Mouse (Mus musculus) lung, embryonic 14.5 days (tissue): ENCODE measurements around the gene Rccd1. TPM values are rescaled to one million over a fixed set of nuclear protein-coding genes. Genes with fewer than 3 reads are reported as not detected.

Experiments
- ATAC-seq: fragments of 200-750 bp; cut with Nextera tagmentation; 2 replicates; pipeline ENCODE4 v1.8.0; 2017; ENCODE audit warnings: mild to moderate bottlenecking, moderate TSS enrichment, moderate library complexity; ENCODE audit not compliant: insufficient read depth
- DNase-seq: peaks from one replicate; pipeline ENCODE4 v3.0.0-alpha.2; 2015
- H3K27ac ChIP-seq: fragments of 300-500 bp; sonication (generic); 2 replicates; pipeline ENCODE4 v1.5.1; 2014; ENCODE audit warnings: low read depth, mild to moderate bottlenecking, moderate library complexity
- H3K27me3 ChIP-seq: fragments of 300-500 bp; sonication (generic); 2 replicates; pipeline ENCODE4 v1.6.1; 2014; ENCODE audit warnings: low read length, control low read depth; ENCODE audit not compliant: insufficient read depth
- H3K36me3 ChIP-seq: fragments of 300-500 bp; sonication (generic); 2 replicates; pipeline ENCODE4 v1.6.1; 2014; ENCODE audit warnings: control low read depth; ENCODE audit not compliant: insufficient read depth
- H3K4me1 ChIP-seq: fragments of 300-500 bp; sonication (generic); 2 replicates; pipeline ENCODE4 v1.6.1; 2014; ENCODE audit warnings: antibody characterized with exemption, control low read depth; ENCODE audit not compliant: insufficient read depth
- H3K4me2 ChIP-seq: fragments of 300-500 bp; sonication (generic); 2 replicates; pipeline ENCODE4 v1.6.1; 2014; ENCODE audit warnings: mild to moderate bottlenecking
- H3K4me3 ChIP-seq: fragments of 300-500 bp; sonication (generic); 2 replicates; pipeline ENCODE4 v1.5.1; 2014; ENCODE audit warnings: low read depth, low read length
- H3K9ac ChIP-seq: fragments of 300-500 bp; sonication (generic); 2 replicates; pipeline ENCODE4 v1.6.1; 2014
- H3K9me3 ChIP-seq: fragments of 300-500 bp; sonication (generic); 2 replicates; pipeline ENCODE4 v1.6.1; 2016; ENCODE audit warnings: low read depth, low read length, control low read depth
- CTCF ChIP-seq: IDR thresholded peaks from 2 replicates; pipeline ENCODE4 v1.5.1; 2016; ENCODE audit warnings: antibody characterized with exemption, low read depth
- WGBS: fragments of 180-500 bp; shearing (Covaris S2); extraction: QIAGEN DNeasy Blood & Tissue Kit; methylation state at CpG from one replicate; pipeline ENCODE4 v1.1.7; 2014; 5-methylcytosine and 5-hydroxymethylcytosine counted together
- polyA plus RNA-seq: library from polyadenylated mRNA; unstranded; fragments of >200 nt; fragmentation: Nextera tagmentation; extraction: Ambion mirVana; gene quantifications from 2 replicates; pipeline ENCODE4 v1.2.1, GENCODE M21; 2014

The Rccd1 gene
- polyA plus RNA-seq, 1 experiment from 2014 or later: 11.0 TPM

DNA sequence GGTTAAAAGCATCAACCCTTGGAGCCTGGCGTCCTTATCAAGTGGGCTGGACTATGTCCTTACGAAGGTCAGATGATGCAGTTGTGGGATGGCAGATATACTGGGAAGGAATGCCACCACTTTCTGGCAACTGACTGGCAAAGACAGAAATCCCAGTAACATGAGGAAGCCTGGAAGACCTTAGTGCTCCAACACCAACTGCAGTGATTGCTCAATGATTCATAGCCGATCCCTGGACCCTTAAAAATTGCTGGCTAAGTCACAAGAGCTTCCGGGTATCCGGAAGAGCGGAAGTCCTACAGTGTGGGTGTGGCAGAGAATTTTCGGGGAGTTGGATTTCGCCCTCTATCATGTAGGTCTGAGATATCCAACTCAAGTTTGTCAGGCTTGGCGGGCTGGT, 21.9 kb upstream of the Rccd1 start:
- ATAC-seq: no peak
- no peak overlapping the region for H3K4me3 ChIP-seq
- no peaks in the 10 kb centered on the region for H3K9me3 ChIP-seq
- no peak overlapping the region for H3K4me2 ChIP-seq
- WGBS: 89% methylated on average over 9 of the region's 9 CpGs
- H3K27ac ChIP-seq: no peak overlapping the region
- no peak for TF ChIP-seq CTCF
- no peaks in the 10 kb centered on the region for H3K27me3 ChIP-seq
- H3K9ac ChIP-seq: no peak overlapping the region
- peaks cover 12% of the 10 kb centered on the region for H3K36me3 ChIP-seq
- peaks cover 8% of the 10 kb centered on the region; the same call in 1 of the 2 replicates for H3K4me1 ChIP-seq
- no peak for DNase-seq

DNA sequence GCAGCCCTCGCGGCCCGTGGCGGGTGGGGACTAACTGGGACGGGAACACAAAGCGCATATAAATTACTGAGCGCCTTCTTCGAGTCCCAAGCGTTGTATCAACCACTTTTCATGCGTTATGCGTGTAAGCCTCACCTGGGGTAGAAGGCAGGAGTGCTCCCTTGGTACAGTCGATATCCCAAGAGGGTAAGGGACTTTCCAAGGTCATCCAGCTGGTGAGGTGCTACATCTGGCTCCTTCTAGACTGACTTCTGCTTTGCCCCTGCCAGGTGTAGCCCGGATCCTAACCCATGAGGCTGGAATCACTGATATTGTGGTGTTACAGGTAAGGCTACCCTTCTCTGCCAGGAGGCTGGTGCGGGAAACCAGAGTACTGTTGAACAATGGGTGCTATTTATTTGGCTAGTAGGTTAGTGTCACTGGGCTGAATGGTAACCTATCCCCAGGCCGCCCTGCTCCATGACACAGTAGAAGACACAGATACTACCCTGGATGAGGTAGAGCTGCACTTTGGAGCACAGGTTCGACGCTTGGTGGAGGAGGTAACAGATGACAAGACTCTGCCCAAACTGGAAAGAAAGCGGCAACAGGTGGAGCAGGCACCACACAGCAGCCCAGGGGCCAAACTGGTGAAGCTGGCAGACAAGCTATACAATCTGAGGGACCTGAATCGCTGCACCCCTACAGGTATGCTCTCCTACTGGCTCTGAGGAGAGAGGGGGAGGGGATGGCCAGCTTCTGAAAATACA, 19.2 kb upstream of the Rccd1 start:
- H3K27ac ChIP-seq: no peak overlapping the region
- H3K9me3 ChIP-seq: no peaks in the 10 kb centered on the region
- H3K9ac ChIP-seq: peak overlapping the region; percentile 77
- TF ChIP-seq CTCF: no peak
- H3K4me3 ChIP-seq: peak overlapping the region; percentile 52
- no peak for ATAC-seq
- DNase-seq: no peak
- 22% methylated on average over 19 of the region's 19 CpGs for WGBS
- peak overlapping the region; percentile 89 for H3K4me2 ChIP-seq
- 0 out of 2 replicates have a peak, but pooled peaks cover 2% of the 10 kb centered on the region for H3K36me3 ChIP-seq
- H3K27me3 ChIP-seq: no peaks in the 10 kb centered on the region
- peaks cover 17% of the 10 kb centered on the region; the same call in 1 of the 2 replicates for H3K4me1 ChIP-seq

DNA sequence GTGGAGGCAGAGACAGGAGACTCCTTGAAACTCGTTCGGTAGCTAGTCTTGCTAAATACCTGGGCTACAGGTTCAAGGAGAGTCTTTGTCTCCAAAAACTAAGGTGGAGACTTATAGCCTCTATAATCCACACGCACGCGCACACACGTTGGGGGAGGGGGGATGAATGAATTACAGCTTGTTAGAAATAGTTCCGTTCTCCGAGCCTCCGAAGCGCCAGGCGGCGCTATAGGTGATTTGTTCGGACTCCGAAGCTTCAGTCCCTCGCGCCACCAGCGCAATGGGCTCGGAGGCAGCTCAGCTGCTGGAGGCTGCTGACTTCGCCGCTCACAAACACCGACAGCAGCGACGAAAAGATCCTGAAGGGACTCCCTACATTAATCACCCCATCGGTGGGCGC, 18.6 kb upstream of the Rccd1 start, which contains the start of gene Hddc3:
Gene Hddc3 (plus strand): TSS at position 247 of the 400 bp plus-strand sequence.
- no peaks in the 10 kb centered on the region for H3K27me3 ChIP-seq
- no peaks in the 10 kb centered on the region for H3K9me3 ChIP-seq
- DNase-seq: peak; percentile 99
- peak within 1 kb of the TSS; percentile 89 for H3K4me2 ChIP-seq
- peaks cover 17% of the 10 kb centered on the region; the same call in 1 of the 2 replicates for H3K4me1 ChIP-seq
- TF ChIP-seq CTCF: peak; percentile 82
- H3K4me3 ChIP-seq: peak within 1 kb of the TSS; percentile 52
- H3K9ac ChIP-seq: peak within 1 kb of the TSS; percentile 77
- H3K36me3 ChIP-seq: 0 out of 2 replicates have a peak, but pooled peaks cover 3% of the 10 kb centered on the region
- no peak within 1 kb of the TSS for H3K27ac ChIP-seq
- 1% methylated on average over 25 of the region's 25 CpGs for WGBS
- ATAC-seq: peak; percentile 18; the same call in 1 of the 2 replicates

DNA sequence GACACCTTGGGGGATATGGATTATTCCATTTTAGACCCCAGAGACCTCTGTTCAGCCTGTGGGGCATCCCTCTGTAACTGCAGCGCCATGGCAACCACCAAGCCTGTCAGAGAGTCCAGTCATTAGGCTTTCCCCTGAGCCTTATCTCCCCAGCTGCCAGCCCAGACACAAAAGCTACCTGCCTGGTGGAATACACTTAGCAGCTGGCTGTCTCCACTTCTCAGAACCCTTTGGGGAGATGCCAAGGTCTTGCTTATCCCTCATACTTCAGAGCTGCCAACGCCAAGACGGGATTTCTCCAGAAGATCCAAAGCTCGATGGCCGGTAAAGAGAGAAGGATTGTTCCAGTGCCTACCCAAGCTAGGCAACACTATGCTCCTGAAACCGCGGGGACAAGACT, 17.5 kb upstream of the Rccd1 start:
- Histone ChIP-seq H3K4me1 (peaks cover 15% of the 10 kb centered on the region; the same call in 1 of the 2 replicates), H3K9me3 (no peaks in the 10 kb centered on the region), H3K4me3 (no peak overlapping the region), H3K9ac (no peak overlapping the region), H3K27me3 (no peaks in the 10 kb centered on the region), H3K27ac (no peak overlapping the region), H3K36me3 (peaks cover 10% of the 10 kb centered on the region; the same call in 1 of the 2 replicates), H3K4me2 (no peak overlapping the region)
- ATAC-seq: no peak
- DNase-seq: no peak
- no peak for TF ChIP-seq CTCF
- 71% methylated on average over 7 of the region's 7 CpGs for WGBS

DNA sequence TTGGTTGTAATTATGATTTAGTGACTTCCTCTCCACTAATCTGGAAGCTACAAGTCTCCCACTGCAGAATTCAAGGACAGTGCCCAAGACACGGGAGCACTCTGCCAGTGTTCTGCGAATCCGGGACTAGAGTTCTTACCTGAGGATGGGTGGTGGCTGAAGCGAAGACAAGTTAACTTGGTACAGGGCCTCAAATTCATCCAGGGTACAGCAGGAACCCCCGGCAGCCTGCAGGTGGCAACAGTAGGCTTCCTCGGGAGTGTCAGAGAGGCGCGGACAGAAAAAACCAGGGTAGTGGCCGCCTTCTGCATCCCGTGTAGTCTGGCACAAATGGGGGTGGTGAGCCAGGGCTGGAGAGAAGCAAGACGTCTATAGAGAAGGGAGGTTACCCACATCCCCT, 16.5 kb upstream of the Rccd1 start, which contains the start of gene Unc45a:
Gene Unc45a (minus strand): TSS at position 213 of the 400 bp plus-strand sequence.
- no peaks in the 10 kb centered on the region for H3K9me3 ChIP-seq
- H3K4me3 ChIP-seq: peak within 1 kb of the TSS; percentile 62
- ATAC-seq (peak; percentile 60), DNase-seq (peak; percentile 87)
- peak; percentile 79 for TF ChIP-seq CTCF
- WGBS: 2% methylated on average over 11 of the region's 11 CpGs
- peak within 1 kb of the TSS; percentile 86 for H3K4me2 ChIP-seq
- H3K4me1 ChIP-seq: 0 out of 2 replicates have a peak, but pooled peaks cover 13% of the 10 kb centered on the region
- peak within 1 kb of the TSS; percentile 66 for H3K9ac ChIP-seq
- peaks cover 20% of the 10 kb centered on the region for H3K36me3 ChIP-seq
- H3K27ac ChIP-seq: peak within 1 kb of the TSS; percentile 92
- H3K27me3 ChIP-seq: no peaks in the 10 kb centered on the region

DNA sequence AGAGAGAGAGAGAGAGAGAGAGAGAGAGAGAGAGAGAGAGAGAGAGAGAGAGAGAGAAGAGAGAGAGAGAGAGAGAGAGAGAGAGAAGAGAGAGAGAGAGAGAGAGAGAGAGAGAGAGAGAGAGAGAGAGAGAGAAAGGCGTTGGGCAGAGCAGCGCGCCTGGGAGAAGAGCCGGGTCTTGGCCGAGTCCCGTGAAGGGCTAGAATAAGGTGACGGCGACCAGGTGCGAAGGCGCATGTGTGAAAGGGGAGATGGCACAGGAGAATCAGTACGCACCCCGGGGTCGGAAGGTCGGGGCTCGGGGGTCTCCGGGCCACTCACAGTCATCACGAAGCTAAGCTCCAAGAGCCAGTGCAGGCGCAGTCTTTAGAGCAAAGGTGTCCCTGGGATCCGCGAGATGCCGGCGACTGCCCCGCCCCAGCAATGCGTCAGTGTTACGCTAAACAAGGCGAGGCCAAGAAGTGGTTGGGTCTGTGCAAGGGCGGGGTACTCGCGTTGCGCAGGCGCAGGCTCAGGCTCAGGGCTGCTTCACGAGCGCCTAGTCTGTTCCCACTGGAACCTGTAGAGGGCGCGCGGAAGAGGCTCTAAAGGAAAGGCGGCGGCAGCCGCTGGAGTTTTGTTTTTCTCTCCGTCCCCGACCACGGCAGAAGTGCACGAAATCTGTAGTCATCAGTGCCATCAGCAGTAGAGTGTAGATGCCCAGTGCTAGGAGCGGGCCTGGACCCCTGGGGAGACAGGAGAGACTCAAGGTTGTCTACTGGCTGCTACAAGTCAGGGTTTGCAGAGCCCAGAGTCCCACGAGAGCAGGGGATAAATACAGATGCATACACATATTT, 15.8 kb upstream of the Rccd1 start:
- peak overlapping the region; percentile 66 for H3K9ac ChIP-seq
- DNase-seq (peak; percentile 100), ATAC-seq (peak; percentile 98)
- TF ChIP-seq CTCF: peak; percentile 89
- H3K27ac ChIP-seq: peak overlapping the region; percentile 92
- peaks cover 28% of the 10 kb centered on the region for H3K36me3 ChIP-seq
- no peaks in the 10 kb centered on the region for H3K9me3 ChIP-seq
- peak overlapping the region; percentile 62 for H3K4me3 ChIP-seq
- 0 out of 2 replicates have a peak, but pooled peaks cover 13% of the 10 kb centered on the region for H3K4me1 ChIP-seq
- H3K27me3 ChIP-seq: no peaks in the 10 kb centered on the region
- WGBS: under 1% methylated on average over 45 of the region's 45 CpGs
- peak overlapping the region; percentile 86 for H3K4me2 ChIP-seq
